Mouse (Mus musculus) gastrocnemius, postnatal 4 days (tissue): ENCODE data around the gene Sult2a1. TPM values are rescaled to one million over a fixed set of nuclear protein-coding genes. Genes with fewer than 3 reads are reported as not detected.
"Not testable (repeated sequence)": the region's sequence is repeated elsewhere in the genome, so short reads cannot be mapped to it uniquely, and the experiment has no call there.

Experiments
- DNase-seq, 2 experiments: peaks; one replicate each; pipeline ENCODE4 v3.0.0; 2021 to 2022; ENCODE audit warnings: low spot score in 2 of 2, mixed read lengths in 2 of 2
- long read RNA-seq, 2 experiments: library from polyadenylated mRNA; stranded (forward); transcript quantifications; one replicate each; pipeline ENCODE4 v2.0.0; 2021
- total RNA-seq, 2 experiments: library from RNA; stranded (reverse); gene quantifications; 2 replicates each; pipeline ENCODE4 v1.2.3; 2021

Gene Sult2a1
- not detected for total RNA-seq
- long read RNA-seq, experiment 1 = 0 reads
- long read RNA-seq, experiment 2 = 0 reads

DNA sequence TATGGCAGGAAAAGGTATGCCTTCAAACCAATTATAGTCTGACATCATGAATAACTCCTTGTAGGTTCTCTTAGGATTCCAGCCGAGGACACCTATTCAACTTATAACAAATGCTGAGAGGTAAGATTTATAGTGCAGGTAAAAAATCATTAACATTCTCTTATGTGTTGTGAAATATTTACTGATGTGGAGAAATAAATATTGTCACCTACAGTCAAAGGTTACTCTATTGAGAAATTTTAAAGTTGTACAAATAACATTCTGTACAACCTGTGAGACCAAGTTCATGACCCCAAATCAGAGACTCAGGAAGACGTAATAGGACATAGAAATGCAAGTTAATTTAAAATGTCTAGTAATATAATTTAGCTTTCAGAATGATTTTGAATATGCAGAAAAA lies at the start of gene Sult2a1:
TSS of gene Sult2a1 (minus strand) at position 101 of the 400 bp plus-strand sequence.
- DNase-seq = not testable (repeated sequence)

DNA sequence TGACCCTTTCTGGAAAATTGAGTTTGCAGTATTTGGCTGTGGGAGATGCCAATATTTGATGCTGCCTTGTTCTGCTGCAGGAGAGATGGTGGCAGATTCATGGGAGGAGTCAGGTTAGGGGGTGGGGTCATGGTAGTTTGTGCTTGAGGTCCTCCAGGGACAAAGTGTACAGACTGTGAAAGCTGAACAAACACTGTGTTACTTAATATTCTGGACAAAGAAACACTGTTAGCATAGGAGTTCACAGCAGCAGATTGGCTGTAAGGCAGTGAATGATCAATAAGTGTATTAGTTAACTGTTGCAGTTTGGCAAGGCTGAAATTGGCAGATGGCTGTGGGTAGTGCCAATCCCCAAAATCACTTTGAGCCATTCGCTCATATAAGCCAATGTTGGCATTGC lies 23.3 kb downstream of the Sult2a1 start:
- no peak for DNase-seq

Other genes starting within 250 kb of the Sult2a1 start
- gene Sult2a5, start 213.4 kb downstream of the Sult2a1 start, total RNA-seq = not detected
- not detected for gene Sult2a2, start 103.9 kb downstream of the Sult2a1 start, total RNA-seq
- gene Sult2a4, start 152.2 kb upstream of the Sult2a1 start, total RNA-seq = not detected